Mouse (Mus musculus): ENCODE data around the gene Ror2.

- no peak for TF ChIP-seq GATA1 (IDR thresholded peaks at IDR 0.05; ENCODE audit: low read length)
- TF ChIP-seq TAL1 (IDR thresholded peaks at IDR 0.05; ENCODE audit: low read length): no peak
These were observed 101.8 kb downstream of the Ror2 start for GRCm38 (mm10) chr13:53184149-53184548.

Measured in erythroblast, embryonic 14.5 days (primary cell).